Comparison of ENCODE assay signal across 25 mouse cellular contexts in the genomic region with DNA sequence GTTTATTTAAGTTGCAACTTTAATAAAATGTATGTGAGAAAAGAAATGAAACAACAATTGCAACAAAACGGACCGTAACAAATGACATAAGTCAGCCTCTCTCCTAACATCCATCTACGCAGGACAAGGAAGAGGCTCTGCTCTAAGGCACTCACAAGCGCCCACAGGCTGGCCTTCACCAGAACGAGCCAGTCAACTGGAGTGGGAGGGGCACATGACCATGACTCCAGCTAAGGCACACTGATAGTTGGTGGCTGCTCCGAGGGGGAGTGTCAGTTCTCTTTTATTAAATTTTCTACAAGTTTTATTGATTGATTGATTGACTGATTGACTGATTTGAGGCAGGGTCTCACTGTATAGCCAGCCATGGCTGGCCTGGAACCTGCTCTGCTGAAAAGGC.
"Had no signal": no experiment of that assay in that cellular context is flagged by ENCODE, and none has a peak within 500 bp of the region (broad histone marks: within the 10 kb centered on the region; RNA-seq: fewer than 3 reads in every experiment).

No protein-coding gene starts in this region.

- H3K9ac ChIP-seq: heart, embryonic 15.5 days; hindbrain, embryonic 13.5 days; kidney, embryonic 15.5 days; limb, embryonic 12.5 days; liver, embryonic 13.5 days; liver, embryonic 15.5 days had no signal

- H3K36me3 ChIP-seq: liver, embryonic 15.5 days had no signal

- H3K4me3 ChIP-seq: heart, adult 2 months; heart, embryonic 13.5 days; heart, embryonic 15.5 days; hindbrain, embryonic 13.5 days; kidney, embryonic 15.5 days; left cerebral cortex, adult 2 months; limb, embryonic 10.5 days; limb, embryonic 12.5 days; liver, embryonic 13.5 days; liver, embryonic 15.5 days had no signal

- H3K27ac ChIP-seq: heart, adult 2 months; hindbrain, embryonic 13.5 days; kidney, embryonic 15.5 days; kidney, postnatal 0 days; left cerebral cortex, adult 2 months; limb, embryonic 10.5 days; liver, embryonic 13.5 days; liver, embryonic 15.5 days had no signal

- ATAC-seq: hindbrain, embryonic 16.5 days; intestine, embryonic 16.5 days had no signal

- H3K4me2 ChIP-seq: heart, embryonic 11.5 days; heart, embryonic 13.5 days; heart, embryonic 15.5 days; hindbrain, embryonic 13.5 days; kidney, embryonic 15.5 days; limb, embryonic 12.5 days; liver, embryonic 11.5 days; liver, embryonic 13.5 days; liver, embryonic 15.5 days had no signal

- H3K27me3 ChIP-seq: heart, embryonic 13.5 days; heart, embryonic 15.5 days; hindbrain, embryonic 13.5 days; liver, embryonic 13.5 days; liver, embryonic 15.5 days had no signal

- DNase-seq: gastrocnemius, postnatal 10 days; gastrocnemius, postnatal 36 days; heart, adult 2 months; heart, postnatal 14 days; heart, postnatal 36 days; kidney, adult 11 months; kidney, adult 2 months; kidney, adult 9 months; kidney, postnatal 14 days; kidney, postnatal 36 days; liver; liver, embryonic 13.5 days had no signal

- H3K9me3 ChIP-seq: heart, embryonic 13.5 days; heart, embryonic 15.5 days; hindbrain, embryonic 13.5 days; kidney, embryonic 15.5 days; limb, embryonic 10.5 days; liver, embryonic 13.5 days; liver, embryonic 15.5 days had no signal
